Mouse (Mus musculus) liver, embryonic 14.5 days (tissue): ENCODE results near the gene Trim2.

ENCODE experiments used
- CTCF ChIP-seq: IDR thresholded peaks from 2 replicates; pipeline ENCODE4 v1.5.1; 2016; ENCODE audit warnings: antibody characterized with exemption, low read depth, control low read depth
- EP300 ChIP-seq: IDR thresholded peaks from 2 replicates; pipeline ENCODE4 v1.6.1; 2016; ENCODE audit warnings: antibody characterized with exemption, low read depth

- no peak for TF ChIP-seq CTCF
- no peak for TF ChIP-seq EP300
These were observed 5.6 kb upstream of the Trim2 start for GRCm38 (mm10) chr3:84312326-84312725.
